Mouse (Mus musculus) midbrain, embryonic 12.5 days (tissue): ENCODE measurements around the gene Ypel4. TPM values are rescaled to one million over a fixed set of nuclear protein-coding genes. Genes with fewer than 3 reads are reported as not detected.
A peak's percentile ranks its signal among the peaks of the same experiment; 100 is the strongest.
"Not testable (repeated sequence)": the region's sequence is repeated elsewhere in the genome, so short reads cannot be mapped to it uniquely, and the experiment has no call there.

Experiments
- ATAC-seq: fragments of 200-750 bp; cut with Nextera tagmentation; 2 replicates; pipeline ENCODE4 v1.8.0; 2017; ENCODE audit warnings: low read depth, moderate TSS enrichment, moderate library complexity; ENCODE audit not compliant: low FRiP score
- H3K27ac ChIP-seq: fragments of 300-500 bp; sonication (generic); replicated peaks from 2 replicates; pipeline ENCODE4 v1.5.1; 2016; ENCODE audit warnings: mild to moderate bottlenecking
- H3K27me3 ChIP-seq: fragments of 300-500 bp; sonication (generic); 2 replicates; pipeline ENCODE4 v1.6.1; 2016; ENCODE audit warnings: mild to moderate bottlenecking
- H3K36me3 ChIP-seq: fragments of 300-500 bp; sonication (generic); 2 replicates; pipeline ENCODE4 v1.6.1; 2016
- H3K4me1 ChIP-seq: fragments of 300-500 bp; sonication (generic); 2 replicates; pipeline ENCODE4 v1.6.1; 2016
- H3K4me2 ChIP-seq: fragments of 300-500 bp; sonication (generic); replicated peaks from 2 replicates; pipeline ENCODE4 v1.6.1; 2016; ENCODE audit warnings: mild to moderate bottlenecking, moderate library complexity
- H3K4me3 ChIP-seq: fragments of 300-500 bp; sonication (generic); 2 replicates; pipeline ENCODE4 v1.5.1; 2016; ENCODE audit warnings: mild to moderate bottlenecking
- H3K9ac ChIP-seq: fragments of 300-500 bp; sonication (generic); replicated peaks from 2 replicates; pipeline ENCODE4 v1.6.1; 2016; ENCODE audit warnings: mild to moderate bottlenecking, moderate library complexity
- H3K9me3 ChIP-seq: fragments of 300-500 bp; sonication (generic); 2 replicates; pipeline ENCODE4 v1.6.1; 2016; ENCODE audit warnings: mild to moderate bottlenecking
- WGBS: fragments of 180-500 bp; shearing (Covaris S2); methylation state at CpG from one replicate; pipeline ENCODE4 v1.1.7; 2016; 5-methylcytosine and 5-hydroxymethylcytosine counted together
- polyA plus RNA-seq: library from polyadenylated mRNA; unstranded; fragments of >200 nt; fragmentation: Nextera tagmentation; extraction: Ambion mirVana; gene quantifications from 2 replicates; pipeline ENCODE4 v1.2.1, GENCODE M21; 2016

Ypel4 gene
- polyA plus RNA-seq, 1 experiment from 2014 or later: 22.5 TPM

- peak overlapping the region; percentile 81 for H3K4me2 ChIP-seq
- H3K9me3 ChIP-seq: no peaks in the 10 kb centered on the region
- H3K36me3 ChIP-seq: peaks cover 4% of the 10 kb centered on the region; the same call in 1 of the 2 replicates
- H3K9ac ChIP-seq: peak overlapping the region; percentile 94
- under 1% methylated on average over 33 of the region's 33 CpGs for WGBS
- peaks cover 16% of the 10 kb centered on the region for H3K4me1 ChIP-seq
- H3K27ac ChIP-seq: peak overlapping the region; percentile 97
- no peaks in the 10 kb centered on the region for H3K27me3 ChIP-seq
- ATAC-seq: peak; percentile 94
- peak overlapping the region; percentile 96 for H3K4me3 ChIP-seq
These were observed 18.1 kb upstream of the Ypel4 start for GRCm38 (mm10) chr2:84715562-84716361.

GRCm38 (mm10) chr2:84716423-84717355, 17.2 kb upstream of the Ypel4 start:
- H3K9ac ChIP-seq: peak overlapping the region; percentile 71
- no peak for ATAC-seq
- H3K4me1 ChIP-seq: peaks cover 16% of the 10 kb centered on the region
- H3K27me3 ChIP-seq: no peaks in the 10 kb centered on the region
- H3K9me3 ChIP-seq: no peaks in the 10 kb centered on the region
- peaks cover 7% of the 10 kb centered on the region for H3K36me3 ChIP-seq
- peak overlapping the region; percentile 97; the same call in 1 of the 2 replicates for H3K27ac ChIP-seq
- peak overlapping the region; percentile 96 for H3K4me3 ChIP-seq
- H3K4me2 ChIP-seq: peak overlapping the region; percentile 81
- WGBS: 39% methylated on average over 9 of the region's 9 CpGs

GRCm38 (mm10) chr2:84717357-84717756, 16.5 kb upstream of the Ypel4 start:
- 96% methylated on average over 4 of the region's 4 CpGs for WGBS
- Histone ChIP-seq H3K9ac (no peak overlapping the region), H3K27ac (no peak overlapping the region), H3K36me3 (peaks cover 11% of the 10 kb centered on the region), H3K4me2 (no peak overlapping the region), H3K9me3 (no peaks in the 10 kb centered on the region), H3K4me1 (peaks cover 16% of the 10 kb centered on the region), H3K4me3 (no peak overlapping the region), H3K27me3 (no peaks in the 10 kb centered on the region)
- no peak for ATAC-seq

GRCm38 (mm10) chr2:84720718-84721117, 13.1 kb upstream of the Ypel4 start:
- Histone ChIP-seq H3K36me3 (peaks cover 27% of the 10 kb centered on the region), H3K9ac (no peak overlapping the region), H3K9me3 (no peaks in the 10 kb centered on the region), H3K27me3 (no peaks in the 10 kb centered on the region), H3K4me3 (no peak overlapping the region), H3K4me2 (no peak overlapping the region), H3K4me1 (peaks cover 8% of the 10 kb centered on the region; the same call in 1 of the 2 replicates), H3K27ac (no peak overlapping the region)
- WGBS: 88% methylated on average over 2 of the region's 2 CpGs
- no peak for ATAC-seq

- Histone ChIP-seq H3K9me3 (no peaks in the 10 kb centered on the region), H3K27ac (no peak overlapping the region), H3K9ac (no peak overlapping the region), H3K27me3 (no peaks in the 10 kb centered on the region), H3K4me2 (no peak overlapping the region), H3K4me1 (peaks cover 13% of the 10 kb centered on the region), H3K4me3 (no peak overlapping the region), H3K36me3 (peaks cover 27% of the 10 kb centered on the region)
- no peak for ATAC-seq
- WGBS: 89% methylated on average over 3 of the region's 3 CpGs
These were observed 12.7 kb upstream of the Ypel4 start for GRCm38 (mm10) chr2:84721182-84721581.

- Histone ChIP-seq H3K4me3 (no peak overlapping the region), H3K27ac (no peak overlapping the region), H3K27me3 (no peaks in the 10 kb centered on the region), H3K4me2 (no peak overlapping the region), H3K36me3 (peaks cover 27% of the 10 kb centered on the region), H3K9ac (no peak overlapping the region), H3K4me1 (peaks cover 17% of the 10 kb centered on the region), H3K9me3 (no peaks in the 10 kb centered on the region)
- ATAC-seq: no peak
- 97% methylated on average over 14 of the region's 14 CpGs for WGBS
These were observed 10.0 kb upstream of the Ypel4 start for GRCm38 (mm10) chr2:84723856-84724255.

- Histone ChIP-seq H3K4me2 (peak overlapping the region; percentile 94), H3K27me3 (no peaks in the 10 kb centered on the region), H3K36me3 (peaks cover 27% of the 10 kb centered on the region), H3K4me1 (peaks cover 17% of the 10 kb centered on the region), H3K9ac (no peak overlapping the region; the same call in 1 of the 2 replicates), H3K4me3 (peak overlapping the region; percentile 66), H3K27ac (no peak overlapping the region), H3K9me3 (no peaks in the 10 kb centered on the region)
- WGBS: 94% methylated on average over 10 of the region's 10 CpGs
- ATAC-seq: no peak
These were observed 8.1 kb upstream of the Ypel4 start for GRCm38 (mm10) chr2:84725770-84726169.

- H3K27me3 ChIP-seq: no peaks in the 10 kb centered on the region
- peak; percentile 13 for ATAC-seq
- 0 out of 2 replicates have a peak overlapping the region, but pooled peaks have one; percentile 83 for H3K27ac ChIP-seq
- no peaks in the 10 kb centered on the region for H3K9me3 ChIP-seq
- H3K4me1 ChIP-seq: peaks cover 17% of the 10 kb centered on the region
- 2% methylated on average over 9 of the region's 9 CpGs for WGBS
- H3K4me3 ChIP-seq: peak overlapping the region; percentile 66
- peak overlapping the region; percentile 94 for H3K4me2 ChIP-seq
- H3K36me3 ChIP-seq: peaks cover 20% of the 10 kb centered on the region
- peak overlapping the region; percentile 76 for H3K9ac ChIP-seq
These were observed 7.1 kb upstream of the Ypel4 start for GRCm38 (mm10) chr2:84726716-84727115.

- Histone ChIP-seq H3K4me3 (peak within 1 kb of the TSS; percentile 66), H3K4me2 (peak within 1 kb of the TSS; percentile 94), H3K9ac (peak within 1 kb of the TSS; percentile 76), H3K27me3 (no peaks in the 10 kb centered on the region), H3K9me3 (no peaks in the 10 kb centered on the region), H3K27ac (peak within 1 kb of the TSS; percentile 83), H3K4me1 (peaks cover 17% of the 10 kb centered on the region), H3K36me3 (peaks cover 17% of the 10 kb centered on the region)
- ATAC-seq: peak; percentile 96
- WGBS: under 1% methylated on average over 39 of the region's 39 CpGs
These were observed 6.5 kb upstream of the Ypel4 start, which contains the start of gene Clp1 for GRCm38 (mm10) chr2:84727172-84727858. Clp1 (minus strand) TSS chr2:84727350.

GRCm38 (mm10) chr2:84728191-84728590, 5.7 kb upstream of the Ypel4 start:
- not testable (repeated sequence) for H3K9ac ChIP-seq, H3K27ac ChIP-seq, H3K4me3 ChIP-seq, ATAC-seq, H3K9me3 ChIP-seq, H3K27me3 ChIP-seq, H3K4me2 ChIP-seq
- peaks cover 18% of the 10 kb centered on the region for H3K4me1 ChIP-seq
- peaks cover 15% of the 10 kb centered on the region for H3K36me3 ChIP-seq
- 77% methylated on average over 5 of the region's 5 CpGs for WGBS

- no peak overlapping the region for H3K27ac ChIP-seq
- H3K4me1 ChIP-seq: peaks cover 32% of the 10 kb centered on the region
- no peak overlapping the region for H3K4me2 ChIP-seq
- no peak overlapping the region for H3K9ac ChIP-seq
- H3K9me3 ChIP-seq: no peaks in the 10 kb centered on the region
- H3K4me3 ChIP-seq: no peak overlapping the region
- H3K27me3 ChIP-seq: no peaks in the 10 kb centered on the region
- no peak for ATAC-seq
- H3K36me3 ChIP-seq: no peaks in the 10 kb centered on the region
- 89% methylated on average over 3 of the region's 3 CpGs for WGBS
These were observed 2.7 kb upstream of the Ypel4 start for GRCm38 (mm10) chr2:84731206-84731605.
